Mouse (Mus musculus) spleen, adult 2 months (tissue): ENCODE measurements at regions not wholly inside any gene's neighbourhood (a gene's known extent, or its start where the extent isn't known, plus 50 kb on each side); places are given as distances from the start of the nearest gene placed in this dataset.

Experiments used
- CTCF ChIP-seq: fragments of 200-500 bp; IDR thresholded peaks from 2 replicates; pipeline ENCODE4 v1.5.1; 2011; ENCODE audit warnings: mild to moderate bottlenecking, inconsistent platforms; ENCODE audit not compliant: insufficient read depth, insufficient read length, insufficient replicate concordance; ENCODE audit errors: extremely low read depth
- POLR2A ChIP-seq: fragments of 200-500 bp; IDR thresholded peaks from 2 replicates; pipeline ENCODE4 v1.6.1; 2011; ENCODE audit warnings: low read depth, low read length, inconsistent platforms

GRCm38 (mm10) chr8:24353842-24354241 lies 371.8 kb downstream of the Adam3 start:
- TF ChIP-seq CTCF (no peak), POLR2A (no peak)
